ENCODE assay signal across 19 mouse cellular contexts in genomic region chr7:74600996-74601395, GRCm38 (mm10).
"Had no signal": no experiment of that assay in that cellular context is flagged by ENCODE, and none has a peak within 500 bp of the region (broad histone marks: within the 10 kb centered on the region; RNA-seq: fewer than 3 reads in every experiment).

No protein-coding gene starts in this region.

- H3K36me3 ChIP-seq: limb, embryonic 10.5 days; limb, embryonic 13.5 days; liver, embryonic 12.5 days; liver, embryonic 15.5 days; lung, embryonic 15.5 days had no signal

- H3K27me3 ChIP-seq: limb, embryonic 13.5 days; liver, embryonic 12.5 days; liver, embryonic 15.5 days; lung, embryonic 15.5 days had no signal

- H3K4me1 ChIP-seq: limb, embryonic 13.5 days; liver, embryonic 12.5 days; liver, embryonic 15.5 days; lung, embryonic 15.5 days had no signal

- ATAC-seq: liver, embryonic 12.5 days had no signal

- H3K27ac ChIP-seq: kidney, postnatal 0 days; layer of hippocampus, adult 2 months; limb, embryonic 10.5 days; limb, embryonic 13.5 days; liver, embryonic 12.5 days; liver, embryonic 15.5 days; lung, embryonic 15.5 days; stomach, postnatal 0 days had no signal

- H3K4me3 ChIP-seq: layer of hippocampus, adult 2 months; limb, embryonic 10.5 days; limb, embryonic 13.5 days; liver, embryonic 12.5 days; liver, embryonic 15.5 days; lung, embryonic 15.5 days had no signal

- DNase-seq: kidney, postnatal 25 days; layer of hippocampus, adult 9-11 months; liver; lung, adult 18-20 months; lung, postnatal 10 days; lung, postnatal 36 days; midbrain, embryonic 14.5 days; thymus, adult 2 months; thymus, postnatal 14 days; thymus, postnatal 4 days had no signal

- H3K9ac ChIP-seq: limb, embryonic 13.5 days; liver, embryonic 12.5 days; liver, embryonic 15.5 days; lung, embryonic 15.5 days had no signal

- H3K4me2 ChIP-seq: limb, embryonic 13.5 days; liver, embryonic 12.5 days; liver, embryonic 15.5 days; lung, embryonic 15.5 days; midbrain, embryonic 11.5 days had no signal

- H3K9me3 ChIP-seq: limb, embryonic 10.5 days; limb, embryonic 13.5 days; liver, embryonic 12.5 days; liver, embryonic 15.5 days; lung, embryonic 15.5 days had no signal
